ENCODE assay signal across 10 mouse cellular contexts in the genomic region with DNA sequence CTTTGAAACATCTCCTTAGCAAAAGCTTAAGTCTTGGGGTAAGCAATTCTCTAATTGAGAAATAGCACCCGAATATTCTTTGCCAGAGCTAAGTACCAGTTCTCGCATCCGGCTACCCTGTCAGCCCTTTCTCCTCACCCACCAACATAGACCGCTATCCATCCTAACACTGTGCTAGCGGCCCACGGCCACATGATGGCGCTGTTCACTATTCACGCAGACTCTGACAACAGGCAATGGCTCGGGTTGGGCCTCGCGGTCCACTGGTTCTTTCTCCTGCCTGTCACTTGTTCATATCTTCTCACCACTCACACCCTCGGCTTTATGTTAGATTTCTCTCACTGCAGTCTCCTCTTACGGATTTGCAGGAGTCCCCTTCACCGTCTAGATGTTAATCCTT. TPM values are rescaled to one million over a fixed set of nuclear protein-coding genes. Genes with fewer than 3 reads are reported as not detected.
A peak's percentile ranks its signal among the peaks of the same experiment; 100 is the strongest.
DNase-seq lines count a peak whose midpoint lies in the region; ATAC-seq and TF ChIP-seq lines count a peak whose summit lies in the region.
"Had no signal": no experiment of that assay in that cellular context is flagged by ENCODE, and none has a peak within 500 bp of the region (broad histone marks: within the 10 kb centered on the region; RNA-seq: fewer than 3 reads in every experiment).

No protein-coding gene starts in this region.

- H3K4me3 ChIP-seq in heart, adult 2 months, result no peak overlapping the region
- H3K4me3 ChIP-seq: myocyte had no signal

- no peak overlapping the region for H3K9ac ChIP-seq in heart, adult 2 months (ENCODE audit: low read depth, low read length)

- TF ChIP-seq POLR2A in heart, adult 2 months (IDR thresholded peaks at IDR 0.05; ENCODE audit: insufficient read depth, low read depth, low read length), result no peak

- peak; percentile 99 for ATAC-seq in megakaryocyte-erythroid progenitor cell, adult 5-6 weeks (replicated peaks; ENCODE audit: low FRiP score, low TSS enrichment, poor library complexity, severe bottlenecking)

- TF ChIP-seq EP300 in heart, adult 2 months (IDR thresholded peaks at IDR 0.05; ENCODE audit: insufficient read depth, low read depth, low read length), result no peak

- no peaks in the 10 kb centered on the region for H3K27me3 ChIP-seq in heart, adult 2 months (ENCODE audit: control insufficient read depth, insufficient read depth, low read length)

- 42% methylated on average over 14 of the region's 14 CpGs for WGBS in heart, adult 2 months

- DNase-seq in heart, adult 2 months, result peak; percentile 8 to 52
- DNase-seq in heart, postnatal 25 days (ENCODE audit: low spot score), result no peak
- peak; percentile 54 for DNase-seq in A20 (ENCODE audit: low read depth, low spot score)
- peak; percentile 65 to 67 for DNase-seq in adrenal gland, adult 18-20 months (ENCODE audit: low spot score in 2 of 2)
- peak; percentile 19 for DNase-seq in embryo, embryonic 11 days
- DNase-seq in kidney, postnatal 25 days, result peak; percentile 55 to 66
- DNase-seq in thymus, postnatal 0 days (ENCODE audit: low spot score), result peak; percentile 52

- no peaks in the 10 kb centered on the region for H3K36me3 ChIP-seq in heart, adult 2 months (ENCODE audit: control insufficient read depth, insufficient read depth, low read length)

- intact Hi-C loops in heart, adult 2 months (cut with DNase I), result loop anchor here (1.0 kb wide), 1 partner anchor 217 kb away; no protein-coding TSS in a partner anchor
- intact Hi-C loops in heart, postnatal 25 days (cut with DNase I), result loop anchor here (5.0 kb wide), 1 partner anchor 214 kb away; no protein-coding TSS in a partner anchor

- H3K79me2 ChIP-seq in heart, adult 2 months (replicated peaks; ENCODE audit: control insufficient read depth, insufficient read depth, low read length), result no peaks in the 10 kb centered on the region

- no peak overlapping the region for H3K27ac ChIP-seq in heart, adult 2 months

- TF ChIP-seq CTCF in heart, adult 2 months (IDR thresholded peaks at IDR 0.05), result peak; percentile 75

- H3K4me1 ChIP-seq in heart, adult 2 months (ENCODE audit: control insufficient read depth, insufficient read depth, low read length), result no peaks in the 10 kb centered on the region

RNA-seq across cellular contexts. Expression of a gene that starts 14.7 kb away (rescaled TPM):
- 10 to 100 TPM; 57.1 to 74.0 TPM for total RNA-seq in heart, adult 2 months (2021)
- 47.5 and 49.7 TPM in 2 replicates for polyA plus RNA-seq in heart, adult 2 months (2012; rRNA removed)
- 10 to 100 TPM; 41.5 to 50.2 TPM for total RNA-seq in heart, postnatal 25 days (2021)
- 10 to 100 TPM; 44.9 to 49.5 TPM for total RNA-seq in adrenal gland, adult 18-20 months (2021)
- 110 and 118 TPM in 2 replicates for total RNA-seq in megakaryocyte-erythroid progenitor cell, adult 5-6 weeks (2014; fragmentation: Nextera tagmentation)
- total RNA-seq in megakaryocyte-erythroid progenitor cell, adult 5-6 weeks (2017), result 109 and 147 TPM in 2 replicates
- 71.7 and 77.5 TPM in 2 replicates for polyA plus RNA-seq in thymus, postnatal 0 days (2015; fragmentation: Nextera tagmentation; extraction: Ambion mirVana)

RNA-seq across cellular contexts. Expression of a gene that starts 28.0 kb away (rescaled TPM):
- total RNA-seq in heart, adult 2 months (2021), result under 1 TPM; 0.27 to 0.55 TPM
- polyA plus RNA-seq in heart, adult 2 months (2012; rRNA removed), result 0.23 and 0.31 TPM in 2 replicates
- total RNA-seq in heart, postnatal 25 days (2021), result 1 to 10 TPM in 1 of 2 experiments, under 1 TPM in 1; 0.73 to 1.1 TPM
- under 1 TPM in 1 of 2 experiments, not detected in 1; 0.30 TPM for total RNA-seq in adrenal gland, adult 18-20 months (2021)
- total RNA-seq in megakaryocyte-erythroid progenitor cell, adult 5-6 weeks (2014; fragmentation: Nextera tagmentation), result not detected in 2 replicates
- total RNA-seq in megakaryocyte-erythroid progenitor cell, adult 5-6 weeks (2017), result not detected in 2 replicates
- polyA plus RNA-seq in thymus, postnatal 0 days (2015; fragmentation: Nextera tagmentation; extraction: Ambion mirVana), result 0.13 and 0.18 TPM in 2 replicates
- polyA plus RNA-seq: myocyte had no signal

RNA-seq across cellular contexts. Expression of a gene that starts 32.5 kb away (rescaled TPM):
- 10 to 100 TPM; 16.6 to 23.0 TPM for total RNA-seq in heart, adult 2 months (2021)
- polyA plus RNA-seq in heart, adult 2 months (2012; rRNA removed), result 11.4 and 19.7 TPM in 2 replicates
- total RNA-seq in heart, postnatal 25 days (2021), result 10 to 100 TPM; 18.6 to 18.9 TPM
- 10 to 100 TPM; 55.6 to 57.8 TPM for total RNA-seq in adrenal gland, adult 18-20 months (2021)
- total RNA-seq in megakaryocyte-erythroid progenitor cell, adult 5-6 weeks (2014; fragmentation: Nextera tagmentation), result 211 and 243 TPM in 2 replicates
- 51.3 and 56.8 TPM in 2 replicates for total RNA-seq in megakaryocyte-erythroid progenitor cell, adult 5-6 weeks (2017)
- polyA plus RNA-seq in thymus, postnatal 0 days (2015; fragmentation: Nextera tagmentation; extraction: Ambion mirVana), result 63.9 and 65.8 TPM in 2 replicates

RNA-seq across cellular contexts. Expression of a gene that starts 37.5 kb away (rescaled TPM):
- total RNA-seq in heart, adult 2 months (2021), result 10 to 100 TPM; 10.4 to 11.2 TPM
- polyA plus RNA-seq in heart, adult 2 months (2012; rRNA removed), result 16.9 and 23.6 TPM in 2 replicates
- total RNA-seq in heart, postnatal 25 days (2021), result 10 to 100 TPM; 11.8 to 12.2 TPM
- total RNA-seq in adrenal gland, adult 18-20 months (2021), result 10 to 100 TPM; 20.2 to 39.4 TPM
- total RNA-seq in megakaryocyte-erythroid progenitor cell, adult 5-6 weeks (2014; fragmentation: Nextera tagmentation), result 35.0 and 40.7 TPM in 2 replicates
- total RNA-seq in megakaryocyte-erythroid progenitor cell, adult 5-6 weeks (2017), result 12.5 and 23.8 TPM in 2 replicates
- polyA plus RNA-seq in thymus, postnatal 0 days (2015; fragmentation: Nextera tagmentation; extraction: Ambion mirVana), result 119 and 125 TPM in 2 replicates

RNA-seq across cellular contexts. Expression of a gene that starts 41.3 kb away (rescaled TPM):
- not detected for total RNA-seq in heart, adult 2 months (2021)
- polyA plus RNA-seq in heart, adult 2 months (2012; rRNA removed), result not detected in 2 replicates
- total RNA-seq in heart, postnatal 25 days (2021), result not detected
- total RNA-seq in adrenal gland, adult 18-20 months (2021), result not detected
- 0.64 TPM in 1 of 2 replicates, not detected in the other for total RNA-seq in megakaryocyte-erythroid progenitor cell, adult 5-6 weeks (2014; fragmentation: Nextera tagmentation)
- total RNA-seq in megakaryocyte-erythroid progenitor cell, adult 5-6 weeks (2017), result 0.75 and 0.88 TPM in 2 replicates
- not detected in 2 replicates for polyA plus RNA-seq in thymus, postnatal 0 days (2015; fragmentation: Nextera tagmentation; extraction: Ambion mirVana)
- polyA plus RNA-seq: heart, embryonic 14.5 days; myocyte had no signal
